Mouse (Mus musculus) myocyte (in vitro differentiated cells): ENCODE measurements around the gene Speg. TPM values are rescaled to one million over a fixed set of nuclear protein-coding genes. Genes with fewer than 3 reads are reported as not detected.

Experiments
- H3K27me3 ChIP-seq: one replicate; pipeline ENCODE4 v1.6.1; 2011; ENCODE audit not compliant: control insufficient read depth, insufficient read depth, insufficient read length
- H3K36me3 ChIP-seq: one replicate; pipeline ENCODE4 v1.6.1; 2011; ENCODE audit not compliant: control insufficient read depth, insufficient read depth
- H3K4me2 ChIP-seq: one replicate; pipeline ENCODE4 v1.6.1; 2011; ENCODE audit warnings: low read depth, control low read depth
- H3K4me3 ChIP-seq: one replicate; pipeline ENCODE4 v1.5.1; 2011; ENCODE audit warnings: mild to moderate bottlenecking, control low read depth, moderate library complexity
- H3K79me2 ChIP-seq: one replicate; pipeline ENCODE4 v1.6.1; 2011; ENCODE audit not compliant: control insufficient read depth, insufficient read depth
- H3ac ChIP-seq: one replicate; pipeline ENCODE4 v1.6.1; 2011; ENCODE audit not compliant: control insufficient read depth, insufficient read length
- CEBPB ChIP-seq: IDR thresholded peaks from 2 replicates; pipeline ENCODE4 v1.6.1; 2011; ENCODE audit warnings: mild to moderate bottlenecking, moderate library complexity; ENCODE audit not compliant: poor library complexity, insufficient read depth, severe bottlenecking
- E2F4 ChIP-seq: IDR thresholded peaks from one replicate; pipeline ENCODE4 v1.6.1; 2011; ENCODE audit warnings: mild to moderate bottlenecking, control low read depth, moderate library complexity; ENCODE audit not compliant: insufficient read depth
- MAX ChIP-seq: IDR thresholded peaks from one replicate; pipeline ENCODE4 v1.6.1; 2011; ENCODE audit warnings: low read depth, mild to moderate bottlenecking, control low read depth
- MYOD1 ChIP-seq, 3 experiments: IDR thresholded peaks; one replicate each; pipeline ENCODE4 v1.6.1; 2011; ENCODE audit warnings: control low read depth in 2 of 3, low read depth in 2 of 3, mild to moderate bottlenecking in 2 of 3, moderate library complexity in 1 of 3; ENCODE audit not compliant: insufficient read length in 2 of 3, control insufficient read depth in 1 of 3
- MYOG ChIP-seq, 3 experiments: IDR thresholded peaks; one replicate each; pipeline ENCODE4 v1.6.1; 2011; ENCODE audit warnings: control low read depth in 2 of 3, low read depth in 2 of 3, mild to moderate bottlenecking in 2 of 3; ENCODE audit not compliant: insufficient read length in 2 of 3, control insufficient read depth in 1 of 3, insufficient read depth in 1 of 3
- POLR2A ChIP-seq: IDR thresholded peaks from one replicate; pipeline ENCODE4 v1.6.1; 2011; ENCODE audit warnings: low read depth, mild to moderate bottlenecking, control low read depth, moderate library complexity; ENCODE audit not compliant: insufficient read length
- POLR2AphosphoS2 ChIP-seq: IDR thresholded peaks from one replicate; pipeline ENCODE4 v1.6.1; 2011; ENCODE audit warnings: low read depth, control low read depth; ENCODE audit not compliant: insufficient read length
- REST ChIP-seq: IDR thresholded peaks from one replicate; pipeline ENCODE4 v1.6.1; 2011; ENCODE audit warnings: mild to moderate bottlenecking, control low read depth, moderate library complexity; ENCODE audit not compliant: insufficient read depth, insufficient read length
- SRF ChIP-seq: IDR thresholded peaks from one replicate; pipeline ENCODE4 v1.6.1; 2011; ENCODE audit warnings: low read depth; ENCODE audit not compliant: control insufficient read depth, insufficient read length
- TCF12 ChIP-seq: IDR thresholded peaks from one replicate; pipeline ENCODE4 v1.6.1; 2011; ENCODE audit warnings: mild to moderate bottlenecking, control low read depth; ENCODE audit not compliant: poor library complexity, insufficient read depth, severe bottlenecking
- TCF3 ChIP-seq: IDR thresholded peaks from one replicate; pipeline ENCODE4 v1.6.1; 2011; ENCODE audit warnings: low read depth, control low read depth; ENCODE audit not compliant: insufficient read length
- USF1 ChIP-seq: IDR thresholded peaks from one replicate; pipeline ENCODE4 v1.6.1; 2011; ENCODE audit warnings: low read depth, mild to moderate bottlenecking, control low read depth, moderate library complexity
- polyA plus RNA-seq: library from polyadenylated mRNA; unstranded; fragments of >200 nt; fragmentation: generic; extraction: Trizol; gene quantifications from one replicate; pipeline ENCODE4 v1.2.1, GENCODE M21; 2012; ENCODE audit warnings: missing spikeins

Speg gene
- polyA plus RNA-seq, 1 experiment: 42.3 TPM

- peak overlapping the region; percentile 86 for H3K4me2 ChIP-seq
- H3ac ChIP-seq: no peak overlapping the region
- H3K36me3 ChIP-seq: peaks cover 4% of the 10 kb centered on the region
- H3K79me2 ChIP-seq: peaks cover 6% of the 10 kb centered on the region
- TF ChIP-seq MYOG (IDR thresholded peaks at IDR 0.05; ENCODE audit: control insufficient read depth in 1 of 3, insufficient read depth in 1 of 3, insufficient read length in 2 of 3, low read depth in 2 of 3): no peak
- H3K27me3 ChIP-seq: peaks cover 5% of the 10 kb centered on the region
- peak overlapping the region; percentile 28 for H3K4me3 ChIP-seq
These were observed 102.8 kb downstream of the Speg start for GRCm38 (mm10) chr1:75477966-75478290.

GRCm38 (mm10) chr1:75478497-75478896 is 103.4 kb downstream of the Speg start:
- H3K4me3 ChIP-seq: peak overlapping the region; percentile 28
- H3K27me3 ChIP-seq: peaks cover 6% of the 10 kb centered on the region
- H3ac ChIP-seq: peak overlapping the region; percentile 53
- H3K4me2 ChIP-seq: peak overlapping the region; percentile 86
- H3K79me2 ChIP-seq: peaks cover 6% of the 10 kb centered on the region
- no peak for TF ChIP-seq MYOG (IDR thresholded peaks at IDR 0.05; ENCODE audit: control insufficient read depth in 1 of 3, insufficient read depth in 1 of 3, insufficient read length in 2 of 3, low read depth in 2 of 3)
- no peak for TF ChIP-seq SRF
- TF ChIP-seq TCF3: no peak
- TF ChIP-seq MYOD1 (IDR thresholded peaks at IDR 0.05; ENCODE audit: control insufficient read depth in 1 of 3, insufficient read length in 2 of 3, low read depth in 2 of 3): no peak
- no peak for TF ChIP-seq POLR2A
- no peak for TF ChIP-seq TCF12
- TF ChIP-seq REST: no peak
- TF ChIP-seq MAX: no peak
- no peak for TF ChIP-seq POLR2AphosphoS2
- no peak for TF ChIP-seq CEBPB
- no peak for TF ChIP-seq E2F4
- no peak for TF ChIP-seq USF1
- peaks cover 4% of the 10 kb centered on the region for H3K36me3 ChIP-seq

GRCm38 (mm10) chr1:75478916-75479634 is 104.0 kb downstream of the Speg start, which contains the start of the genes Chpf and Tmem198:
Gene Chpf, minus strand, starts transcription at chr1:75479307.
Gene Tmem198, plus strand, starts transcription at chr1:75479532.
- H3K4me3 ChIP-seq: peak within 1 kb of the TSS; percentile 28
- peaks cover 4% of the 10 kb centered on the region for H3K36me3 ChIP-seq
- H3ac ChIP-seq: peak within 1 kb of the TSS; percentile 53
- H3K79me2 ChIP-seq: peaks cover 6% of the 10 kb centered on the region
- peak within 1 kb of the TSS; percentile 86 for H3K4me2 ChIP-seq
- peaks cover 6% of the 10 kb centered on the region for H3K27me3 ChIP-seq
- TF ChIP-seq USF1 (no peak), MYOD1 (IDR thresholded peaks at IDR 0.05; ENCODE audit: control insufficient read depth in 1 of 3, insufficient read length in 2 of 3, low read depth in 2 of 3) (peak in 1 of 3 experiments; percentile 3), SRF (peak; percentile 73), REST (peak; percentile 97), MYOG (IDR thresholded peaks at IDR 0.05; ENCODE audit: control insufficient read depth in 1 of 3, insufficient read depth in 1 of 3, insufficient read length in 2 of 3, low read depth in 2 of 3) (peak in 1 of 3 experiments; percentile 32), E2F4 (no peak), POLR2A (peak; percentile 86), POLR2AphosphoS2 (peak; percentile 7)

GRCm38 (mm10) chr1:75479635-75479989 is 104.5 kb downstream of the Speg start:
- H3ac ChIP-seq: peak overlapping the region; percentile 53
- peaks cover 4% of the 10 kb centered on the region for H3K36me3 ChIP-seq
- H3K4me3 ChIP-seq: peak overlapping the region; percentile 28
- H3K27me3 ChIP-seq: peaks cover 6% of the 10 kb centered on the region
- H3K4me2 ChIP-seq: peak overlapping the region; percentile 67
- TF ChIP-seq MYOD1 (IDR thresholded peaks at IDR 0.05; ENCODE audit: control insufficient read depth in 1 of 3, insufficient read length in 2 of 3, low read depth in 2 of 3) (no peak), CEBPB (no peak), SRF (no peak), POLR2A (no peak), TCF12 (no peak), REST (no peak), E2F4 (no peak), MYOG (IDR thresholded peaks at IDR 0.05; ENCODE audit: control insufficient read depth in 1 of 3, insufficient read depth in 1 of 3, insufficient read length in 2 of 3, low read depth in 2 of 3) (no peak), USF1 (no peak), MAX (no peak)
- peaks cover 6% of the 10 kb centered on the region for H3K79me2 ChIP-seq

- Histone ChIP-seq H3K4me3 (peak overlapping the region; percentile 28), H3K27me3 (peaks cover 6% of the 10 kb centered on the region)
These were observed 104.9 kb downstream of the Speg start for GRCm38 (mm10) chr1:75480036-75480435.

More at GRCm38 (mm10) chr1:75480036-75480435, 104.9 kb downstream of the Speg start:
- Histone ChIP-seq H3K36me3 (peaks cover 4% of the 10 kb centered on the region), H3K4me2 (peak overlapping the region; percentile 67), H3K79me2 (peaks cover 6% of the 10 kb centered on the region), H3ac (no peak overlapping the region)
- TF ChIP-seq E2F4 (no peak), MAX (no peak), CEBPB (no peak), REST (no peak), TCF3 (no peak), POLR2AphosphoS2 (no peak), MYOD1 (IDR thresholded peaks at IDR 0.05; ENCODE audit: control insufficient read depth in 1 of 3, insufficient read length in 2 of 3, low read depth in 2 of 3) (no peak), SRF (no peak), TCF12 (no peak), POLR2A (no peak), USF1 (no peak), MYOG (IDR thresholded peaks at IDR 0.05; ENCODE audit: control insufficient read depth in 1 of 3, insufficient read depth in 1 of 3, insufficient read length in 2 of 3, low read depth in 2 of 3) (no peak)
